Mouse (Mus musculus) liver, adult 2 months (tissue): ENCODE results near the gene Degs1. TPM values are rescaled to one million over a fixed set of nuclear protein-coding genes. Genes with fewer than 3 reads are reported as not detected.

ENCODE experiments used
- DNase-seq: peaks from one replicate; pipeline ENCODE4 v3.0.0-alpha.2; 2011; ENCODE audit warnings: low read depth, low spot score; ENCODE audit errors: extremely low read depth
- H3K27ac ChIP-seq: fragments of 200-500 bp; replicated peaks from 2 replicates; pipeline ENCODE4 v1.5.1; 2012; ENCODE audit warnings: low read depth, mild to moderate bottlenecking, control low read depth, inconsistent platforms, low read length; ENCODE audit not compliant: insufficient read depth
- H3K27me3 ChIP-seq: fragments of 200-500 bp; 2 replicates; pipeline ENCODE4 v1.6.1; 2012; ENCODE audit warnings: mild to moderate bottlenecking, moderate library complexity, low read length, inconsistent platforms; ENCODE audit not compliant: control insufficient read depth, insufficient read depth
- H3K36me3 ChIP-seq: fragments of 200-500 bp; 2 replicates; pipeline ENCODE4 v1.6.1; 2012; ENCODE audit warnings: low read length, inconsistent platforms; ENCODE audit not compliant: control insufficient read depth, insufficient read depth
- H3K4me1 ChIP-seq: fragments of 200-500 bp; 2 replicates; pipeline ENCODE4 v1.6.1; 2011; ENCODE audit warnings: low read length; ENCODE audit not compliant: control insufficient read depth, insufficient read depth
- H3K4me3 ChIP-seq: fragments of 200-500 bp; 2 replicates; pipeline ENCODE4 v1.5.1; 2011; ENCODE audit warnings: low read depth, mild to moderate bottlenecking, control low read depth, low read length, moderate library complexity; ENCODE audit not compliant: insufficient read depth
- H3K79me2 ChIP-seq: fragments of 200-500 bp; 2 replicates; pipeline ENCODE4 v1.6.1; 2012; ENCODE audit warnings: inconsistent platforms, mild to moderate bottlenecking, low read length, moderate library complexity; ENCODE audit not compliant: control insufficient read depth, insufficient read depth
- H3K9ac ChIP-seq: fragments of 200-500 bp; 2 replicates; pipeline ENCODE4 v1.6.1; 2012; ENCODE audit warnings: low read depth, mild to moderate bottlenecking, control low read depth, inconsistent platforms, low read length
- CTCF ChIP-seq: fragments of 200-500 bp; IDR thresholded peaks from 2 replicates; pipeline ENCODE4 v1.5.1; 2011; ENCODE audit warnings: low read depth, low read length, control low read depth
- POLR2A ChIP-seq: fragments of 200-500 bp; IDR thresholded peaks from 2 replicates; pipeline ENCODE4 v1.6.1; 2011; ENCODE audit warnings: low read length, control low read depth; ENCODE audit not compliant: insufficient read depth; ENCODE audit errors: extremely low read depth
- WGBS: fragments of 180-500 bp; shearing (Covaris S2); methylation state at CpG from one replicate; pipeline ENCODE4 v1.1.7; 2018; 5-methylcytosine and 5-hydroxymethylcytosine counted together
- polyA plus RNA-seq: library from polyadenylated mRNA; depleted of rRNA; stranded (reverse); fragments of >200 nt; gene quantifications from 2 replicates; pipeline ENCODE4 v1.2.3, GENCODE M21; 2012; rRNA removed
- total RNA-seq: library from RNA; depleted of rRNA; stranded (reverse); fragments of >200 nt; gene quantifications from 2 replicates; pipeline ENCODE4 v1.2.3, GENCODE M21; 2014; rRNA removed

Degs1 gene
- 57.4 and 86.8 TPM in 2 replicates for total RNA-seq
- 49.3 and 50.3 TPM in 2 replicates for polyA plus RNA-seq

GRCm38 (mm10) chr1:182282091-182283075 is at the start of gene Degs1:
TSS of gene Degs1 (minus strand) at chr1:182282804.
- whole genome bisulfite sequencing: under 1% methylated on average over 94 of the region's 94 CpGs
- DNase-seq: peak; percentile 79
- Histone ChIP-seq H3K27ac (peak within 1 kb of the TSS; percentile 79), H3K36me3 (peaks cover 13% of the 10 kb centered on the region), H3K79me2 (peaks cover 18% of the 10 kb centered on the region; the same call in 1 of the 2 replicates), H3K27me3 (no peaks in the 10 kb centered on the region), H3K4me1 (peaks cover 17% of the 10 kb centered on the region; the same call in 1 of the 2 replicates), H3K4me3 (peak within 1 kb of the TSS; percentile 78), H3K9ac (peak within 1 kb of the TSS; percentile 94)
- TF ChIP-seq POLR2A (peak; percentile 99), CTCF (no peak)

GRCm38 (mm10) chr1:182325919-182326318 is 43.3 kb upstream of the Degs1 start:
- Histone ChIP-seq H3K27me3 (no peaks in the 10 kb centered on the region), H3K4me3 (no peak overlapping the region), H3K79me2 (no peaks in the 10 kb centered on the region; the same call in 1 of the 2 replicates), H3K36me3 (peaks cover 47% of the 10 kb centered on the region), H3K9ac (no peak overlapping the region), H3K4me1 (peaks cover 2% of the 10 kb centered on the region; the same call in 1 of the 2 replicates), H3K27ac (no peak overlapping the region)
- DNase-seq: no peak
- WGBS: 93% methylated on average over 1 of the region's 1 CpGs
- TF ChIP-seq POLR2A (no peak), CTCF (no peak)

- WGBS: 91% methylated on average over 7 of the region's 7 CpGs
- Histone ChIP-seq H3K4me1 (peaks cover 4% of the 10 kb centered on the region; the same call in 1 of the 2 replicates), H3K27ac (no peak overlapping the region), H3K79me2 (no peaks in the 10 kb centered on the region; the same call in 1 of the 2 replicates), H3K27me3 (no peaks in the 10 kb centered on the region), H3K36me3 (peaks cover 49% of the 10 kb centered on the region), H3K9ac (no peak overlapping the region), H3K4me3 (no peak overlapping the region)
- no peak for DNase-seq
- no peak for TF ChIP-seq POLR2A
- no peak for TF ChIP-seq CTCF
Measured at GRCm38 (mm10) chr1:182324552-182324951, 41.9 kb upstream of the Degs1 start.

GRCm38 (mm10) chr1:182323139-182323538 is 40.5 kb upstream of the Degs1 start:
- H3K4me3 ChIP-seq: no peak overlapping the region
- 97% methylated on average over 3 of the region's 3 CpGs for WGBS
- H3K27ac ChIP-seq: no peak overlapping the region
- H3K27me3 ChIP-seq: no peaks in the 10 kb centered on the region
- TF ChIP-seq CTCF (no peak), POLR2A (no peak)
- H3K79me2 ChIP-seq: no peaks in the 10 kb centered on the region; the same call in 1 of the 2 replicates
- no peak for DNase-seq
- H3K36me3 ChIP-seq: peaks cover 54% of the 10 kb centered on the region
- peaks cover 4% of the 10 kb centered on the region; the same call in 1 of the 2 replicates for H3K4me1 ChIP-seq
- H3K9ac ChIP-seq: no peak overlapping the region

- no peak for TF ChIP-seq CTCF
- no peak for TF ChIP-seq POLR2A
- Histone ChIP-seq H3K4me3 (no peak overlapping the region), H3K4me1 (no peaks in the 10 kb centered on the region), H3K27me3 (no peaks in the 10 kb centered on the region), H3K36me3 (peaks cover 46% of the 10 kb centered on the region), H3K79me2 (no peaks in the 10 kb centered on the region), H3K9ac (no peak overlapping the region), H3K27ac (no peak overlapping the region)
- 97% methylated on average over 5 of the region's 5 CpGs for WGBS
- no peak for DNase-seq
Measured at GRCm38 (mm10) chr1:182314201-182314600, 31.6 kb upstream of the Degs1 start.

GRCm38 (mm10) chr1:182313181-182313580 is 30.6 kb upstream of the Degs1 start:
- DNase-seq: no peak
- H3K36me3 ChIP-seq: peaks cover 36% of the 10 kb centered on the region
- H3K27ac ChIP-seq: no peak overlapping the region
- H3K9ac ChIP-seq: no peak overlapping the region
- H3K4me3 ChIP-seq: no peak overlapping the region
- H3K79me2 ChIP-seq: no peaks in the 10 kb centered on the region
- no peak for TF ChIP-seq CTCF
- no peak for TF ChIP-seq POLR2A
- H3K4me1 ChIP-seq: no peaks in the 10 kb centered on the region
- WGBS: 95% methylated on average over 8 of the region's 8 CpGs
- H3K27me3 ChIP-seq: no peaks in the 10 kb centered on the region
